Comparison of ENCODE assay signal across 7 mouse cellular contexts in the genomic region with DNA sequence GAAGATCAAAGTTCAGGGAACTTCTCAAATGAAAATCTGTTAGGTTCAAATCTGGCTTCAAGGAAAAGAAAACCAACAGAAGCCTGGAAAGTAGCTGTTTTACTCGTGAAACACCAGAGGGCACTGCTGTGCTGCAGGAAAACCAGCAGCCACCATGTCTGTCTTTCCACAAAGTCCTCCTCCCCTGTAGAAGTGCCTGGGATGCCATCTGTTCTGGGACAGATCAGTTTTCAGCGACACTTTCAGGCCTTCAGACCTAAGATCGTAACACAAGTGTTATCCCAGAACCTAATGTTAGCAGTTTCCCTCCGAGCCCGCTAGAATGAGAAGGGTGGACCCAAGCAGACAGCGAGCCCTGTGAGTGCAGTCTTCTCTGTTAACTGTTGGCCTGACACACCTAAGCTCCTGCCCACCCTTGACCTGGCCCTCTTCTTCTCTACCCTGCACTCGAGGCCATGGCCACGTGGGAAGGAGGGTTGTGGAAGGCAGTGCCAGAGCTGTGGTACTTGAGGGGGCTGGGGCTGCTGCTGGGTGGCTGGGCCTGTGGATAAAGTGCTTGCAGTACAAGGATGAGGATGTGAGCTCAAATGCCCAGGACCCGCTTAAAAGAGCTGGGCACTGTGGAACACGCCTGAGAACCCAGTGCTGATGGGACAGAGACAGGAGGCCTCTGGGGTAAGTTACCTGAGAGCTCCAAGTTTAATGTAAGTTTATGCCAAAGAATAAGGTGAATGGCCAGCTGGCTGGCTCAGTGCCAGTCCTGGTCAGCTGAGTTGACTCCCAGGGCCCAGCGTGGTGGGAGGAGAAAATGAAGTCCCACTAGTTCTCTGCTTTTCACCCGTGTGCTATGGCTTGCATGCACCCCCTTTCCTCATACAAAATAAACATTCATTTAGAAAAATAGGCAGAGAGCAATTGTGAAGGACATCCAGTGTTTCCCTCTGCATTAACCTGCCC. TPM values are rescaled to one million over a fixed set of nuclear protein-coding genes. Genes with fewer than 3 reads are reported as not detected.
A peak's percentile ranks its signal among the peaks of the same experiment; 100 is the strongest.
DNase-seq lines count a peak whose midpoint lies in the region; ATAC-seq and TF ChIP-seq lines count a peak whose summit lies in the region.
"Not testable (repeated sequence)": the region's sequence is repeated elsewhere in the genome, so short reads cannot be mapped to it uniquely, and the experiment has no call there.

No protein-coding gene starts in this region.

- not testable (repeated sequence) for H3K4me1 ChIP-seq in cortical plate, adult 2 months (ENCODE audit: control insufficient read depth, insufficient read depth, low read length)

- DNase-seq in adrenal gland, adult 18-20 months (ENCODE audit: low spot score in 2 of 2), result peak; percentile 59
- DNase-seq in gastrocnemius, adult 2 months, result peak; percentile 67
- peak; percentile 78 for DNase-seq in kidney, adult 11 months
- peak; percentile 70 to 76 for DNase-seq in left cerebral cortex, postnatal 25 days (ENCODE audit: low spot score in 2 of 2)
- DNase-seq in right cerebral cortex, postnatal 10 days (ENCODE audit: low spot score in 2 of 2), result peak; percentile 73 to 86

- peak; percentile 84 for TF ChIP-seq CTCF in cortical plate, adult 2 months (IDR thresholded peaks at IDR 0.05; ENCODE audit: extremely low read depth, insufficient read depth, low read length)
- TF ChIP-seq CTCF in gastrocnemius, adult 2 months (IDR thresholded peaks at IDR 0.05), result peak; percentile 81

- intact Hi-C loops in gastrocnemius, adult 2 months (cut with DNase I), result loop anchor here (1.0 to 5.0 kb wide), 5 partner anchors 26 to 254 kb away; a partner anchor contains a TSS
- intact Hi-C loops in left cerebral cortex, postnatal 25 days (cut with DNase I), result loop anchor here (1.0 to 2.0 kb wide), 3 partner anchors 51 to 254 kb away; no protein-coding TSS in a partner anchor

- TF ChIP-seq POLR2A in cortical plate, adult 2 months (IDR thresholded peaks at IDR 0.05; ENCODE audit: extremely low read depth, insufficient read depth, low read length), result not testable (repeated sequence)

- peak; percentile 64 for ATAC-seq in megakaryocyte progenitor cell, adult 5-6 weeks (replicated peaks; ENCODE audit: poor library complexity)

- H3K27ac ChIP-seq in cortical plate, adult 2 months (ENCODE audit: insufficient read depth, low read length), result not testable (repeated sequence)
- H3K27ac ChIP-seq in gastrocnemius, adult 2 months, result 0 out of 2 replicates have a peak overlapping the region, but pooled peaks have one; percentile 3

- not testable (repeated sequence) for H3K4me3 ChIP-seq in cortical plate, adult 2 months (ENCODE audit: insufficient read depth, low read length); gastrocnemius, adult 2 months

RNA-seq across cellular contexts. Expression of a gene that starts 22.9 kb away (rescaled TPM):
- total RNA-seq in adrenal gland, adult 18-20 months (2021), result 1 to 10 TPM; 3.5 to 6.5 TPM
- polyA plus RNA-seq in cortical plate, adult 2 months (2012; rRNA removed), result 2.6 and 2.9 TPM in 2 replicates
- total RNA-seq in gastrocnemius, adult 2 months (2021), result 1 to 10 TPM in 1 of 2 experiments, under 1 TPM in 1; 0.94 to 1.2 TPM
- 1 to 10 TPM; 1.4 to 2.0 TPM for total RNA-seq in left cerebral cortex, postnatal 25 days (2021)
- 1.4 and 3.0 TPM in 2 replicates for total RNA-seq in megakaryocyte progenitor cell, adult 5-6 weeks (2015)
- total RNA-seq in megakaryocyte progenitor cell, adult 5-6 weeks (2017), result 0.71 and 2.3 TPM in 2 replicates

RNA-seq across cellular contexts. Expression of a gene that starts 24.9 kb away (rescaled TPM):
- total RNA-seq in adrenal gland, adult 18-20 months (2021), result 1 to 10 TPM; 7.4 to 7.8 TPM
- 6.8 and 7.6 TPM in 2 replicates for polyA plus RNA-seq in cortical plate, adult 2 months (2012; rRNA removed)
- 1 to 10 TPM; 1.9 to 2.6 TPM for total RNA-seq in gastrocnemius, adult 2 months (2021)
- 1 to 10 TPM; 5.2 to 5.7 TPM for total RNA-seq in left cerebral cortex, postnatal 25 days (2021)
- 22.2 and 23.6 TPM in 2 replicates for total RNA-seq in megakaryocyte progenitor cell, adult 5-6 weeks (2015)
- 15.3 and 22.6 TPM in 2 replicates for total RNA-seq in megakaryocyte progenitor cell, adult 5-6 weeks (2017)
